Mouse (Mus musculus) gastrocnemius, postnatal 25 days (tissue): ENCODE measurements around the gene Zp1. TPM values are rescaled to one million over a fixed set of nuclear protein-coding genes. Genes with fewer than 3 reads are reported as not detected.

Experiments
- DNase-seq: peaks from one replicate; pipeline ENCODE4 v3.0.0; 2022
- total RNA-seq, 2 experiments: library from RNA; stranded (reverse); gene quantifications; 1 replicate in 1 of 2; 2 replicates in 1 of 2; pipeline ENCODE4 v1.2.3; 2021

Gene Zp1
- total RNA-seq, 2 experiments from 2014 or later: not detected

DNA sequence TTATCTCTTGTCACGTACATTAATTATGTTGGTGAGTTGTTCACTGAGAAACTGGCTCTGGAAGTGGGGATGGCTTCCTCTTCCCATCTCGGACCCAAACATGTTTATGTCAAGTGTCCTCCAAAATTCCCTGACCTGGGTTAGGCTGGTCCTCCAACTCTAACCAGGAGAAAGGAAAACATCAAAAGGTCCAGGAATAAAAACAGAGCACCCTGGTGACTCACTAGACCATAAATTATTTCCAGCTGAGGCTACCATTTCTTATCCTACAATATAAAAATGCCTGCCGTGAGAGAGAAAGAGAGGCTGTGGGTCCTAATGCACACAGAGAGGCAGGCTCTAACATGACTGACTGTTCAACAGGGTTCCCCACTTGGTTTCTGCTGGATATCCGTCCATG, 3.8 kb upstream of the Zp1 start:
- DNase-seq: no peak

DNA sequence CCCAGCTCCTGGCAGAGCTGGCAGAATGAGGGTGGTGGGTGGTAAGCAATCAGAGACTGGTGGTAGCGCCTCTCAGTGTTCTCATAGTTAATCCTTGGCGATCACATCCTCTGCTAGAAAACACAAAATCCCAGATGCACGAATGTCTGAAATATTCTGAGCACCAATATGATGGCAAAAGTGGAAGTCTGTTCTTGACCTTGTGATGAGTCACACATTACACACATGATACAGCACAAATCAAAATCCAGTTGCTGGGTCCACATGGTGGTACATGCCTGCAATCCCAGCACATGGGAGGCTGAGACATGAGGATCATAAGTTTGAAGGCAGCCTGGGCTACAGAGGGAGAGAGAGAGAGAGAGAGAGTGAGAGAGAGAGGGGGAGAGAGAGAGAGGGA, 626 bp upstream of the Zp1 start:
- DNase-seq: no peak

DNA sequence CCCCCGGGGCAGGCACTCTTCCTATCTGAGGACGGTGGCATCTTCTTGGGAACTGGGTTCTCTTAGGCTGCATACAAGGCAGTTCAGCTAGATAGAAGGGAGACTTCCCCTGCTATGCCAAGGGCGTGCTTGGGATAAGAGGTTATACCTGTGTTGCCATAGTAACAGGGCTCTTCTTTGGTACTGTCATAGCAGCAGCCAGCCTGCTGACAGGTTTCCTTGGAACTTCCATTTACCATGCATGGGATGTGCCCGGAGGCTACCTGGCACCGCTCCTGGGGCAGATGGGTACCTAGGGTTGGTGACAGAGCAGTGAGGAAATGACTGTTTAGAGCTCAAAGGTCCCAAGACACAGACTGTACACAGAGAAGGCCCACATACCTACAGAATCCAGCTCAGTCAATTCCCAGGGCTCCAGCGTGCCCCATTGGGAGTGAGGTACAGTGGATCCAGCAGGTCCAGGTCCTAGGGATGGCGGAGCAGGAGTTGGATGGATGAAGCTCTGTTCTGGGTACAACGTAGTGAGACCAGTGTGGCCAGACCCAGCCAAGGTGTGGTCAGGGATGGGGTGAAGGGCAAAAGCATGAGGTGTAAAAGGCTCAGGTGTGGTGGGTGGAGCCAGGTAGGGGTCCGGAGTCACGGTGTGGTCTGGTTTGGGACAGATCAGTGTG, 2.0 kb downstream of the Zp1 start:
- DNase-seq: no peak

DNA sequence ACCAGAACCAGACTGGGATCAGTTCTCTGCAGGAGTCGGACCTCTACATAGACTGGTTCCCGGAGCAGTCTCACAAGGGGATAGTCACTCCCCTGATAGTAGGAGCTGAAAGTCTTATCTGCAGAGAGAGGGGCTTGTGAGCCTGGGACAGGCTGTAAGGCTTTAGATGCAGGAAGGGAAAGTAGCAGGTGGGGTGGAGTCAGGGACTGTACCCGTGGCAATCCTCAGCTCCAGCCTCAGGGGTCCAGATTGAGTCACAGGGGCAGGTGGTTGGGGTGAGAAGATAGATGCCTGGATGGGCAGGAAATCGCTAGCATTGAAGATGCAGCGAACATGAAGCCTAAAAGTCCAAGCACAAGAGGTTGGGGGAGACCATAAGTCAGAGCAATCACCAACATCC, 3.9 kb downstream of the Zp1 start:
- no peak for DNase-seq

DNA sequence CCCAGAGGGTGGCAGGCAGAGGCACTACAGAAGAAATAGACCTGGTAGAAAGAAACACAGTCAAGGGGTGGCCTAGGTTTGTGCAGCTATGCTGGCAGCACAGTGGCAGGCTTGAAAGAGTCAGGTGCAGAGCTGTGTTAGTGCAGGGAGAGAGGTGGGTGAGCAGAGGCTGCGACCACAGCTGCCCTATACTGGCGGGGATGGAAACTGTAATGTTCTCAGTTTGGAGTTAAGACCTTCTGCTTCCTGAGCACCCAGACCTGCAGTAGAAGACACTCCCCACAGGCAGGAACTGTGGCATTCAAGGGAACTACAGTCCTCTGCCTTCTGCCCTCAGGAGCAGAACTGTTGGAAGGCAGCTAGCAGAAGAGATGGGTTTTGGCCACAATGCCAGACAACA, 5.6 kb downstream of the Zp1 start:
- no peak for DNase-seq

DNA sequence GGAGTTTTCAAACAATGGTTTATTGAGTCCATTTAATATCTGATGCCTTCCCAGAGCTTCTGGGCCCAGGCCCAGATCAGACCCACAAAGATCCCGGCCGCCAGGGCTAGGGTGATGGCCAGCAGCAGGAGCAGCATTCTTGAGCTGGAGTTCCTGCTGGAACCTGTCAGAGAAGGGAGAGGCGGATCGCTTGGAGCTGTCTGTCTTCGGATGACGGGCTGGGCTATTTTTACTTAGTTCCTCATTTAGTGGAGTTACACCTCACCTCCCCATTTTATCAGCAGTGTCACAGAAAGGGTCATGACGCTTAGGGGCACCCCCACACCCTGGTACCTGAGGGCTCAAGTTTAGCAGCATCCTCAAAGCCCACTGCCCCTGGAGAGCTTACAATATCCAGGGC, 6.1 kb downstream of the Zp1 start:
- no peak for DNase-seq

DNA sequence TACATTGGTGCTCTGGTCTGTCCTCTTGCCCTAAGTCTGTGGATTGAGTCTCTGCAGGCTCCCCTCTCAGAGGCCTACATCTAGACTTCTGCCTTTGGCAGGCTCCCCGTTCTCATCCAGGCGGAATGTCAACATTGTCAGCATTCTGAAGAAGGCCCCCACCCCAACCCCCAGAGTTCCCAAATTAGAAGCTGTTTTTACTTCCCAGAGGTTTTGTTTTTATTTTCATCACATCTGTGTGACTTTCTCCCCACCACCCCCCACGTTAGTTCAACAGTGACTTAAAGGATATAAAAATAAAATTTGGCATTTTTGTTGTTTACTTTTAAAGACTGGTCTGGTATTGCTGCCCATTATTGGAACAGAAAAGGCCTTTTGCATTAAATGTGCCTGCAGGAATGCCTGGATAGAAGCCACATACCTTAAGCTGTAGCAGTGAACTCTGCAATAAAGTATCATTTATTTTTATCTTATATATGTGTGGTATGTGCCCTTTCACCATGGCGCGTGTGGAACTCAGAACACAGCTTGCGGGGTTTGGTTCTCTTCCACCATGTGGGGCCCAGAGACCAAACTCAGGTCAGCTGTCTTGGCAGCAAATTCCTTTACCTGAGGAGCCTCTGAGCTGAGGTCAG, 11.2 kb downstream of the Zp1 start:
- no peak for DNase-seq

DNA sequence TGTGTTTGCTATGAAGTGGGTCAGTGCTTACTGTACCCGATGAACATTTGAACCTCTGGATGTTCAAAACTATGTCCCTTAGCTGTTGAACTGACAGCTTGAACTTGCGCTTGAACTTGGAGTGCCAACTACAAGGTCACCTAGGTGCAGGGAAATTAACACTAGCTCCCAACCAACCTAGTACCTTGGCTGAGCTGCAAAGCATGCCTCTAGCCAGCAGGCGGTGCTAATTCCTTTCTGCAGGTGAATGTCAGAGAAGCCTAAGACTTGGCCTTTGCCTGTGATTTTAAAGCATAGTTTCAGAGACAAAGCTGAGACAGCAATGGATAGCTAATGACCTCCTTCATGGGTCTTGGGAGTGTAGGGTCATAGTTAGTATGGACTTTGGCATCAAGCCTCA, 12.5 kb downstream of the Zp1 start:
- peak; percentile 61 for DNase-seq

DNA sequence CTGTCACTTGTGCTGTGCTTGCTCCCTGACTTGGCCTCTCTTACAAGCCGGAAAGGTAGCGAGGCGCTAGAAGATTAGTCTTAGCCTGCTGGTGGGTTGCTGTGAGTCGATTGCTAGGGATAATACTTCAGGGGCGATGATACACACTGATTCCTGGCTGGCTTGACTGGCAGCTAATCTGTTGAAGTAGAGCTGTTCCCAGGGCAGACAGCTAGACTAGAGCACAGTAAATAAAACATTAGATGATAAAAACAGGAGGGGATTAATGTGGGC, 14.8 kb downstream of the Zp1 start:
- DNase-seq: no peak

DNA sequence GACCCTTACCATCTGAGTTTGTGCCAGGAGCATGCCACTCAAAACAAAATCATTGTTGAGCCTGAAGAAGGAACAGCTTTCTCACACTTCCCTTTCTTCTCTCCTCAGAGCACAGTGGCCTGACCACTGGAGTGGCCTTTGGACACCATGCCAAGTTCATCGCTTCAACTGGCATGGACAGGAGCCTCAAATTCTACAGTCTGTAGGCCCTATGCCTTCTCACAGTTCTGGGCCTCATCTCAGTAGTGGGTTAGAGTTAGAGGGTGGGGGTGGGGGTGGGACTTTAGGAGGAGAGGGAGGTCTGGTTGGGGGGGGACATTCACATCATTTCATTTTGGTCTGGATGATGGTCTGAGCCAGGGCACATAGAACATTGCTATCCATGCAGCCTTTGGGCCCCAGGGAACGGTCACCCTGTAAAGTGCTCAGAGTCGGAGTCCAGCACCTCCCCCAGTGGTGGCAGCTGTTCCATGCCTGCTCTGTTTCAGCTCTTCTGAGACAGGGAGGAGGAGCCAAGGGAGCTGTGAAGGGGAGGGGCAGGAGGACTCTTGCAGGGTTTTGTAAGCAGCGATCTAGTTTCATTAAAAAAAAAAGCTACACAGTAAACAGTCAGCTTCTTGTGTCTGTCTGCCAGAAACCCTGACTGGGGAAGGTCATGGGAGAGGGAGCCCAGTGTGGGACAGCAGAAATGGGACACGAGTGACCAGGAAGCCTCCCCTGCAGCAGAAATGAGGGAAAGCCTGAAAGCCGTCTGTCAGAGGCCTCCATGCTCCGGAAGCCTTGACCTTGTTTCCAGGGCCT, 15.3 kb downstream of the Zp1 start:
- DNase-seq: peak; percentile 87

DNA sequence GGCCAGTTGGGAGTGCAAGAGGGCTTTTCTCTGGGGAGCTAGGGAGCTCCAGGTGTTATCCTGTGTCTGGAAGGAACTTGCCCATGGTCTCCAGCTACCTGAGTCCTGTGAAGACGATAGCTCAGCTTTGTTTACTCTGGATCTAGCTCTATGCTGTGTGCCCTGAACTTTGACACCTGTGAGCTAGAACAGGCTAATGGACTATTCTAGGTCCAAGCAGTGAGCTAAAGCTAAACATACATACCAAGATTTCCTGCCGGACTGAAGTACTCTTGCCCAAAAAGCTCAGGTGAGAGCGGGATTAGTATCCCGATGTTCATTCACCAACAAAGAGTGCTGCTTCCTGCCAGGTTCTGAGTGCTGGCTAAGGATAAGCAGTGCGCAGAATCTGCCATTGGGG, 15.9 kb downstream of the Zp1 start:
- DNase-seq: no peak

DNA sequence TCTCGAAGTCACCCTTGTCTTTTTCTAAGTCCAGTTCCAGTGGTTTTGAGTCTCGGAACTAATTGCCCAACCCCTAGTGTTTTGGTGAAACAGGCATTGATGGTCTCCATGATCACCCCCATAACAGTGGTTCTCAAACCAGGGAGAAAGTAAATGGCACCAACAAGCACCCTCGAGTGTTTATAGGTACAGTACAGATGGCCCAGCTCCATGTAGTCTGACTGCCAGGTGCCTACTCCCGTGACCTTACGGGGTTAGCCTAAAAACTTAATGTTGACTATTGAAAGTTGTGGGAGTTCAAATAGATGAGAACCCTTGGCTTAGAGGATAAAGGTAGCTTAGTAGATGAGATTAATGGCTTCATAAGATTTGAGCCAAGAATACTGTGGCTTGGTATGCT, 19.4 kb downstream of the Zp1 start:
- no peak for DNase-seq

DNA sequence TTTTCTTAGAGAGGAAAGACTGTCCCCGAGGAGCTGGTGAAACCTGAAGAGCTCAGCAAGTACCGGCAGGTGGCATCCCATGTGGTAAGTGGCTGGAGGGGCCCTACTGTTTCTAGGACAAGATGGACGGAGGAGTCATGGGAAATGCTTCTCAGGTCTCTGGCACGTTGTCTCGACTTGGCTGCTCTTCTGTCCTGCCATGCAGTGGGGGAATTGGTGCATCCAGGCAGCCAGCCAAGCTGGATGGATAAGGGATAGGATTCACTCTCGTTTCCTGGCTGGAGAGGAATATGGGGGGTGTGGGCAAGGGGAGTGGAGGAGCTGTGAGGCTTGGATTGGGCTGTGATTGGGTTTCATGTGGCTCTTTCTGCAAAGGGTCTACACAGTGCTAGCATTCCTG, 20.1 kb downstream of the Zp1 start:
- peak; percentile 61 for DNase-seq

DNA sequence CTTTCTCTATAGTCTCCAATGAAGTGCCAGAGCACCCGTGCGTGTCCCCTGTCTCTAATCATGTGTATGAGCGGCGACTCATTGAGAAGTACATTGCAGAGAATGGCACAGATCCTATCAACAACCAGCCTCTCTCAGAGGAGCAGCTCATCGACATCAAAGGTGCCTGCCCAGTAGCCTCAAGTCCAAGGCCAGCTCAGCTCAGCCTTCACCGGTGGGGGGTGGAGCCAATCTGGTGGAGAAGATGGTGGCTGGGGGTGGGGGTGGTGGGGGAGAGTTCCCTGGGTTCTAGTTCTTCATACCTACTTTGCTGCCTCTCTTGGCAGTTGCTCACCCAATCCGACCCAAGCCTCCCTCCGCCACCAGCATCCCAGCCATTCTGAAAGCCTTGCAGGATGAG, 22.9 kb downstream of the Zp1 start:
- no peak for DNase-seq

DNA sequence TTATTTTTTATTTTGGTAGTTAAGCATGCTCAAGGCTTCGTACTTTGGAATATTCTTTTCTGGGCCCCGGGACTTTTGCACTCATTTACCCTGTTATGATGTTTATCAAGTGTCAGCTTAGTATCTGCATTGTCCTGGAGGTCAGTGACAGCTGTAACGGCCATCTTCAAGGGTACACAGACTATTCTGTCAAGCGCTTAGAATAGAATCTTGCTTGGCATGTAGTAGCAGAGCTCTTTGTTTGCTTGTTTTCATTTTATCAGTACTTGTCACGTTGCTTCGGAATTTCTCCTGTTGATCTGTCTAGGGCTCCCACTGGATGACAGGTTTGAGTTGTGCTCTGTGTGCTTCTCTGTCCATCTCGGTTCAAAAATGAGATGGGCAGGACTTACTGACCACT, 23.6 kb downstream of the Zp1 start:
- no peak for DNase-seq

DNA sequence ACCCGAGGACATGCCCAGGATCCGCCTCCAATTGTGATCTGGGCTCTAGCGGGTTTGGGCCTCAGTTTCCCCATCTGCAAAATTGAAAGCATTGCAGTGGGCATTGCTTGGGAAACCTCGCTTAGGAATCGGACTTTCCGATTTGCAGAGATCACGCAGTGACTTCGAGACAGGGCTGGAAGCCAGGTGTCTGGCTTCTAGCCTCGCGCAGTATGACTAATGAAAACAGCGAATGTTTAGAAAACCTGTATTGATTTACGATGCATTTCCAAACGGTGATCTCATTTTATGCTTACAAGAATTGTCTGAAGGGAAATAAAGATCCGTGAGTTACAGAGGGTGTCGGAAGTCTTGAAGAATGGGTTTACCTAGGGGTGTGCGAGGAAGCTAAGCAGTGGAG, 24.7 kb downstream of the Zp1 start:
- no peak for DNase-seq

DNA sequence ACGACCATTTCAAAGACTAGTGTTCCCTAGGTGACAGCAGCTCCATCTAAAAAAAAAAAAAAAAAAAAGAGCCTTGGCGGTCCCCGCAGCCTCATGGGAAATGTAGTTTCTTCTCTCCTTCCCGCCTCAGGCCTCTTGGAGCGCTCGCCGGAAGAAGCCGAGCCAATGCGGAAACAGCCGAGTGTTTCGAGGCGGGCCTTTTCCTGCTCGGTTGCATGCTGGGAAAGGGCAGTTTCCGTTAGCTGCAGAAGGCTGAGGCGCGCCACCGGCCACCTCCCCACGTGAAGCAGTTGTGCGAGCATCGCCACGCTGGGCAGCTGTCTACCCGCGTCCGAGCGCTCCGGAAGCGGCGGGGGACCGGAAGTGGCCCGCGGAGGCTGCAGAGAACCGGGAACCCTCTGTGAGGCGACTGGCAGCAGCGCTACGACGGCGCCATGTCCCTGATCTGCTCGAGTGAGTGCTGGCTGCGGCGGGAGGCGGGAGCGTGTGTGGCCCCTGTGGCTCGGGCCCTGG, 25.4 kb downstream of the Zp1 start, which contains the start of gene Prpf19:
Gene Prpf19, plus strand, starts transcription at position 216 of the 513 bp plus-strand sequence.
- DNase-seq: peak; percentile 97

DNA sequence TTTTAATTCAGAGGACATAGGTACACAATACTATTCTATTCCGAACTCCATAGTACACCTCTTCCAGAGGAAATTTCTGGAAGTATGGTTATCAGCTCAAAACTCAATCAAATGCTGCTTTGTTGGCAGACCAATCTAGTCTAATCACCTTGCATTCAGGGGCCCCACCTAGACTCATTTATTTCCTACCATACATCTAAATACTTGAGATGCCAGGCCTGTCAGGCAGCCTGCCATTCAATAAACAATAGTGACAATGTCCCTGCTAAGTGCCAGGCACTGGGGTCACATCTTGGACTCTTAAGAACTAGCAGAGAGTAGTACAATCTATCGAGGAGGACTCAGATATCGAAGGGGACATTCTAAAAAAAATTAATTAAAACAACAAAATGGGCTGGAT, 28.2 kb downstream of the Zp1 start:
- DNase-seq: no peak

DNA sequence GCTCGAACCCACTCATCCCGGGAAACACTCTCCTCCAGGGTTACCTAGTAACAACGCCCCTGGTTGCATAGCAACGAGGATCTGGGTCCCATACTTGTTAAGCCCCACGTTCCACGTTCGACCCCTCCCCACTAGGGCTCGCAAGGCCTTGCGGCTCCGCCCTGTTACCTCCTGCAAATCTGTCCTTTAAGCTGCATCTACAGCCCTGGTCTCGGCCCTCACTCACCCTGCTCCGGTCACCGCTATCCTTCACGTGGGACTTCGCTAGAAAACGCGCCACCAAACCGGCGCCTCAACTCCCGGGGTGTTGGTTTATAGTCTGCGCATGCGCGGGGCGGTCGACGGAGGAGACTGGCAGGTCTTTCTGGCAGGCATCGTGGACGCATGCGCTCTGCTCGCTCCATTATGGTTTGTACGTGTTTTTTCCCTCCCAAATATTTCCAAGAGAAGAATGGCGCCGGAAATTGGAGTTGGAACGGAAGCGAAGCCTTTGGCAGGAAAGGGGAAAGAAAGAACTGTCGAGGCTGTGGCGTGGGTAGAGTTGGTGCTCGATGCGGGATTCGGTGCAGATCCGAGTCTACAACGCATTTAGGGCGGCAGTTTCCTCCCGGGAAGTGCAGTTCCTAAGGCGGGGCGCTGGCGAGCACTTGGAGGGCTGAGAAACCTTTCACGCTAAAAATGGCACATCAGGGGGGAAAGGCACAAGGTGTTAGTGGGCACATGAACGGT, 38.8 kb downstream of the Zp1 start, which contains the start of gene Tmem109:
Gene Tmem109, minus strand, starts transcription at position 576 of the 729 bp plus-strand sequence.
- DNase-seq: peak; percentile 91

DNA sequence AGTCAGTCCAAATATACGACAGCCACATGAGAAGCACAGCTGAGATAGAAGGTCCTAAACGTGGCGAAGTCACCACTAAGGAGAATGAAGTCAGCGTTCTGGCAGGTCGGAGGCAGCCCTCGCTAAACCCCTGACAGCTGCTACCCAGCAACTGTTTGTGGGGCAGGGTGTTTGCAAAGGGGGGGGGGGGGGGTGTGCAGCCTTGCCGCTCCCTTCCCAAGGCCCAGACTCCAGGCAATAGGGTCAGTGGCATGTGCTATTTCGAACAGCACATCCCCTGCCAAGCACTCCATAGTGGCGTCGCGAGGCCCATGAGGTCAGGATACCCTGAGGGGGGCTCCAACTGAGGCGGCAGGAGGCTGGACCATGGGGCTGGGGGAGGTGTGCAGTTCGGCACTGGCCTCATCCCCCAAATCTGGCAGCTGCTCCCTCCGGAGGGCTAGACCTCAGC, 39.4 kb downstream of the Zp1 start:
- DNase-seq: peak; percentile 65

DNA sequence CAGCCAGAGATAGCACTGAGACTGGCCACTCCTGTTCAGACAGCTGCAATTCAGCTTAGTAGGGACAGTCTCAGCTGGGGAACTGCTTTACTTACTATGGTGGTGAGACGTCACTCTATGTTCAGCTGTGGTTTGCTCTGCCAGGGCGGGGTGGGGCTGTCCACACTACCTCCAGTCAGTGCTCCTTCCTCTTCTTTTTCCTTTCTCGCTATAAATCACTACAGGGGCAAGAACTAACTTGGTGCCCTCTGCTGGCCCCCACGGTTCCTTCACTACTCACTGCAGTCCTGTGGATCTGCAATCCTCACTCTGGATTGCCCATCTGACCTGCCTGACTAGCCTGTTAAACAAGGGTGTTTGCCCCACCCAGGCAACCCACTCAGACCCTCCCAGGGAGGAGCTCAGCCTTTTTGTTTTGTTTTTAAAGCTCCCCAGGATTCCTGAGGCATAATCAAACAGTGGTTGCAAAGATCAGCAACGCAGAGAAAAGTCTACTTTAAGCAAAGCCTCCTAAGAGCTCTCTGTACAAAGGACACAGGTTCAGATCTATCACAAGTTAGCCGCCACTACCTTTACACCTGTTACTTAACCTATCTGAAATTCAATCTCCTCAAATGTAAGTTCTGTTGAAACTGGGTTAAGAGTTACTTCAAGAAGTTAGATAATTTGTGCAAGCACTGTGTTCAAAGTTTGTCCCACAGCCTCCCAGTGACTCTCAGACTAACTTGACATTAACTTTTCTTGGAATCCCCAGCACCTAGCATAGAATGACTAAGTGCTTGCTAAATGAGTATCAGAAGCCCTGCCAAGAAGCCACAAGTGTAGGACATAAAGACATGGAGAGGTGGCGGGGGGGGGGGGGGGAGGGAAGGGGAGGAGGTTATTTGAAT, 40.1 kb downstream of the Zp1 start:
- DNase-seq: peak; percentile 75
